23 mouse cellular contexts compared by ENCODE assay signal in genomic region chr2:124558021-124558420, GRCm38 (mm10).
"Had no signal": no experiment of that assay in that cellular context is flagged by ENCODE, and none has a peak within 500 bp of the region (broad histone marks: within the 10 kb centered on the region; RNA-seq: fewer than 3 reads in every experiment).

No protein-coding gene starts in this region.

- H3K27me3 ChIP-seq: heart, embryonic 12.5 days; hindbrain, embryonic 12.5 days; intestine, embryonic 15.5 days; limb, embryonic 12.5 days had no signal

- H3K4me1 ChIP-seq: intestine, embryonic 15.5 days; limb, embryonic 10.5 days; limb, embryonic 12.5 days had no signal

- H3K9ac ChIP-seq: heart, embryonic 12.5 days; hindbrain, embryonic 12.5 days; hindbrain, embryonic 14.5 days; intestine, embryonic 15.5 days; limb, embryonic 12.5 days had no signal

- DNase-seq: gastrocnemius, adult 2 months; gastrocnemius, postnatal 10 days; gastrocnemius, postnatal 25 days; heart, postnatal 10 days; heart, postnatal 4 days; kidney, adult 18-20 months; kidney, adult 8-10 months; kidney, postnatal 10 days; kidney, postnatal 25 days; kidney, postnatal 4 days; liver had no signal

- H3K36me3 ChIP-seq: heart, embryonic 10.5 days; heart, embryonic 12.5 days; hindbrain, embryonic 10.5 days; hindbrain, embryonic 12.5 days; intestine, embryonic 15.5 days; limb, embryonic 10.5 days; limb, embryonic 12.5 days had no signal

- H3K27ac ChIP-seq: gastrocnemius, adult 2 months; heart, embryonic 10.5 days; hindbrain, embryonic 10.5 days; hindbrain, embryonic 12.5 days; hindbrain, embryonic 14.5 days; intestine, embryonic 15.5 days; layer of hippocampus, adult 2 months; left cerebral cortex, adult 2 months; limb, embryonic 10.5 days; limb, embryonic 12.5 days had no signal

- H3K4me3 ChIP-seq: gastrocnemius, adult 2 months; heart, embryonic 10.5 days; heart, embryonic 12.5 days; hindbrain, embryonic 10.5 days; hindbrain, embryonic 12.5 days; intestine, embryonic 15.5 days; layer of hippocampus, adult 2 months; left cerebral cortex, adult 2 months; limb, embryonic 10.5 days; limb, embryonic 12.5 days had no signal

- H3K9me3 ChIP-seq: heart, embryonic 10.5 days; heart, embryonic 12.5 days; hindbrain, embryonic 10.5 days; hindbrain, embryonic 12.5 days; intestine, embryonic 15.5 days; limb, embryonic 10.5 days; limb, embryonic 12.5 days had no signal

- ATAC-seq: hindbrain, embryonic 16.5 days; inflammation-experienced regulatory T-cells, adult 6 months; intestine, embryonic 15.5 days had no signal

- H3K4me2 ChIP-seq: heart, embryonic 12.5 days; hindbrain, embryonic 12.5 days; hindbrain, embryonic 14.5 days; intestine, embryonic 15.5 days; limb, embryonic 12.5 days had no signal
